Mouse (Mus musculus) stomach, postnatal 0 days (tissue): ENCODE measurements around the gene Cyp27b1.

Experiments used
- CTCF ChIP-seq: IDR thresholded peaks from 2 replicates; pipeline ENCODE4 v1.5.1; 2016; ENCODE audit warnings: antibody characterized with exemption, low read depth, mild to moderate bottlenecking, moderate library complexity
- EP300 ChIP-seq: optimal IDR thresholded peaks from 2 replicates; pipeline ENCODE3; 2016; ENCODE audit warnings: antibody characterized with exemption

DNA sequence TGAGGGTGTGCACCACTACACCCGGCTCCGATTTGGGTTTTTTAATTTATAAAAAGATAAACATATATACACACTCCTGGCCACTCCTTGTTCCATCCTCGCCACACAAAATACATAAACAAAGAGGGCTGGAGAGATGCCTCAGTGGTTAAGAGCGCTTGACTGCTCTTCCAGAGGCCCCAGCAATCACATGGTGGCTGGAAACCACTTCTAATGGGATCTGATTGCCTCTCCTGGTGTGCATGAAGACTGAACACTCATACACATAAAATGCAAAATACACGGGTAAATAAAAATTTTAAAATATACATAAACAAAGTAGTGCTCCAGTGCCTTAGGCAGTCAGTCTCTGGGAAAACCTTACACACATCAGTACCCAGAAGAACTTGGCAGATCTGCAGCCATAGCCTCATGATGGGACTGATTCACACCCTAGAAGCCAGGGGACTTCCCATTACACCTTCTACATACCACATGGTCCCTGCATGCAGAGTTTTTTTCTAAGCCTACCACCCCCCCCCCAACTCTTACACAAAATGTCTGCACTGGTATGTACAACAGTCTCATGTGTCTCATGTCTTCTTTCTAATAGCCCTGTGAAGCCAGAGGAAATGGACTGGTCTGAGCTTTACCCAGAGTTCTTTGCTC, 5.5 kb upstream of the Cyp27b1 start:
- no peak for TF ChIP-seq CTCF
- TF ChIP-seq EP300 = no peak
